ENCODE assay signal across 8 mouse cellular contexts in the genomic region with DNA sequence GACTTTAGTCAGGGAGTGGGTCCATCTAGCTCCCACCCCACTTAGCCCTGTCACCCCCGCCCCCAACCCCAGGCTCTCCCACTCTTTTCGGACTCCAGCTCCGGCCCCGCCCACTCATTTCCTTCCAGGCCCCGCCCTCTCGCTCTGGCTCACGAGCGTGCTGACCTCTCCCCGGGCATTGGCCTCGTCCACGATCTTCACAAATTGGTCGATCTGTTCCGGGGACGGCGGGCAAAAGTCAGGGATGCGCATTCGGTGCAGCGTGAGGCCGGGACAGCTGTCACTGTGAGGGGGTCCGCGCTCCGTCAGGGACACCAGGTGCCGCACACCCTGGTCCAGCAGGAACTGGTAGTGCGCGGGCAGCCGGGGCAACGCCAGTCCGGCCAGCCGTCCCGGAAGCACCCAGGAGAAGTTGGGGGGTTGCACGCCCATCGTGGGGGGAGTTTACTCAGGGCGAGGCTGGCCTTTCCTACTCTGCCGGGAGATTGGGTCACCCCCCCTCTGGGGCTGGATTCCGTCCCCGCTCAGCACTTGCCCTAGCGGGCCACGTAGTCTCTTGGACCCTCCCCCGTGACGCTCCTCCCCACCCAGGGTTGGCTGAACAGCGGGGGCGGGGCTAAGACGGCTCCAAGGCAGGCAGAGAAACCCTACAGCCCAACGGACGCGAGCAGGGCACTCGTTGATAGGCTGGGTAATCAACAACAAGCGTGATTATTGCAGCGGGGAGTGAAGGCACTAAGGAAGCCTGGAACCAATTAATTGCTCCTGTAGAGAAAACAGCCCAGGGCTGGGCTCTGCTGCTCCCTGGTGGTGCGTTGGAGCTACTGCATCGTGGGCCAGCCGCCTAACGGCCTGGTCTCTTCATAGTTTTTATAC. TPM values are rescaled to one million over a fixed set of nuclear protein-coding genes. Genes with fewer than 3 reads are reported as not detected.
A peak's percentile ranks its signal among the peaks of the same experiment; 100 is the strongest.
DNase-seq lines count a peak whose midpoint lies in the region; ATAC-seq lines count a peak whose summit lies in the region.

A gene (minus strand): TSS at position 512 of the 876 bp plus-strand sequence.

- DNase-seq in adipocyte (ENCODE audit: low spot score), result peak; percentile 94
- peak; percentile 97 for DNase-seq in embryo, embryonic 10 days (ENCODE audit: low spot score)
- peak; percentile 96 for DNase-seq in gastrocnemius, postnatal 10 days
- DNase-seq in induced T-regulatory cell, adult 2 months (ENCODE audit: low read depth), result peak; percentile 98
- peak; percentile 91 to 95 for DNase-seq in left cerebral cortex, adult 9 months (ENCODE audit: low spot score in 2 of 2)
- DNase-seq in right cerebral cortex, postnatal 14 days, result peak; percentile 91
- DNase-seq in urinary bladder, postnatal 36 days (ENCODE audit: low spot score in 2 of 2), result peak; percentile 97 to 98

- peak; percentile 87 for ATAC-seq in megakaryocyte progenitor cell, adult 5-6 weeks (replicated peaks; ENCODE audit: poor library complexity)

RNA-seq across cellular contexts. Expression of the gene that starts here (rescaled TPM):
- total RNA-seq in gastrocnemius, postnatal 10 days (2021), result 10 to 100 TPM; 15.7 to 17.7 TPM
- 18.0 and 21.6 TPM in 2 replicates for total RNA-seq in megakaryocyte progenitor cell, adult 5-6 weeks (2015)
- total RNA-seq in megakaryocyte progenitor cell, adult 5-6 weeks (2017), result 2.5 and 3.5 TPM in 2 replicates

Comparison
In these comparisons a context has a peak if more than half of its experiments do, and no peak if none do; other contexts are left out.
1. Peak in every context shown above with its lines: DNase-seq and ATAC-seq.